Comparison of ENCODE assay signal across 23 mouse cellular contexts in genomic region chr14:31317754-31318153, GRCm38 (mm10). TPM values are rescaled to one million over a fixed set of nuclear protein-coding genes. Genes with fewer than 3 reads are reported as not detected.
"Had no signal": no experiment of that assay in that cellular context is flagged by ENCODE, and none has a peak within 500 bp of the region (broad histone marks: within the 10 kb centered on the region; RNA-seq: fewer than 3 reads in every experiment).

No protein-coding gene starts in this region.

- H3K36me3 ChIP-seq: intestine, embryonic 15.5 days; limb, embryonic 10.5 days; limb, embryonic 13.5 days; midbrain, embryonic 10.5 days; midbrain, embryonic 13.5 days; neural tube, embryonic 13.5 days had no signal

- H3K4me2 ChIP-seq: intestine, embryonic 15.5 days; limb, embryonic 13.5 days; lung, embryonic 14.5 days; midbrain, embryonic 13.5 days; neural tube, embryonic 13.5 days had no signal

- H3K9ac ChIP-seq: intestine, embryonic 15.5 days; limb, embryonic 13.5 days; lung, embryonic 14.5 days; midbrain, embryonic 13.5 days; neural tube, embryonic 13.5 days had no signal

- H3K9me3 ChIP-seq: intestine, embryonic 15.5 days; limb, embryonic 10.5 days; limb, embryonic 13.5 days; megakaryocyte, embryonic 14.5 days; midbrain, embryonic 10.5 days; midbrain, embryonic 13.5 days; neural tube, embryonic 13.5 days had no signal

- ATAC-seq: intestine, embryonic 15.5 days; lung, postnatal 0 days; midbrain, embryonic 13.5 days; midbrain, embryonic 16.5 days had no signal

- H3K27me3 ChIP-seq: intestine, embryonic 15.5 days; limb, embryonic 13.5 days; midbrain, embryonic 13.5 days; neural tube, embryonic 13.5 days had no signal

- H3K27ac ChIP-seq: intestine, embryonic 15.5 days; limb, embryonic 10.5 days; limb, embryonic 13.5 days; macrophage; midbrain, embryonic 10.5 days; midbrain, embryonic 13.5 days; neural tube, embryonic 13.5 days had no signal

- H3K4me1 ChIP-seq: intestine, embryonic 15.5 days; midbrain, embryonic 10.5 days; midbrain, embryonic 13.5 days; neural tube, embryonic 13.5 days had no signal

- DNase-seq: kidney, adult 11 months; kidney, adult 8-10 months; kidney, postnatal 25 days; layer of hippocampus, adult 9-11 months; lung, embryonic 14.5 days; retina, postnatal 1 day; right cerebral cortex, postnatal 25 days; spleen, adult 18-20 months; thymus, adult 2 months; thymus, postnatal 14 days; thymus, postnatal 4 days had no signal

- H3K4me3 ChIP-seq: intestine, embryonic 15.5 days; limb, embryonic 10.5 days; limb, embryonic 13.5 days; megakaryocyte, embryonic 14.5 days; midbrain, embryonic 10.5 days; midbrain, embryonic 13.5 days; myocyte; neural tube, embryonic 13.5 days had no signal

RNA-seq across cellular contexts. Expression of gene Dnah1, which starts 5.9 kb away (rescaled TPM):
- total RNA-seq: monocyte, adult 5-6 weeks had no signal
- polyA plus RNA-seq: macrophage had no signal
